Mouse (Mus musculus) layer of hippocampus, adult 8-10 months (tissue): Measurements from ENCODE around the gene Tcl1b5. TPM values are rescaled to one million over a fixed set of nuclear protein-coding genes. Genes with fewer than 3 reads are reported as not detected.
"Not testable (repeated sequence)": the region's sequence is repeated elsewhere in the genome, so short reads cannot be mapped to it uniquely, and the experiment has no call there.

Experiments used
- DNase-seq, 2 experiments: peaks; one replicate each; pipeline ENCODE4 v3.0.0; 2022; ENCODE audit warnings: low spot score in 2 of 2
- total RNA-seq, 4 experiments: library from RNA; stranded (reverse); gene quantifications; 2 replicates each; pipeline ENCODE4 v1.2.4; 2022

Gene Tcl1b5
- total RNA-seq, result not detected

DNA sequence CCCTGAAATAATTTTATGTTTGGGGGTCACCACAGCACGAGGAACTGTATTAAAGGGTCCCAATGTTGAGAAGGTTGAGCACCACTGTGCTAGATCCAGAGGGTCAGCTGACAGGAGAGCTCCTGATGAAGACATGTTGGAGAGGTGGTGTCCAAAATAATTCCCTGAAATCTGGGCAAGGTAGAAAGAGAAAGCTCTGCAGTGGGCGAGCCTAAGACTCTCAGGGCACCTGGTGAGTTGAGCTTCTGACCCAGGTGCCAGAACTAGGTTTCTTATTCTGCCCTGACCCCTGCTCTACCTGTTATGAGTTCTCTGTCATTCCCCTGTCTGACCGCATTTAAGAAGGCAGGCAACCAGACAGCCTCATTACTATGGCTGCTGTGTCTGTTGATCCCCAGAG lies at the start of gene Tcl1b5:
Gene Tcl1b5, plus strand, starts transcription at position 301 of the 400 bp plus-strand sequence.
- DNase-seq, result not testable (repeated sequence)

DNA sequence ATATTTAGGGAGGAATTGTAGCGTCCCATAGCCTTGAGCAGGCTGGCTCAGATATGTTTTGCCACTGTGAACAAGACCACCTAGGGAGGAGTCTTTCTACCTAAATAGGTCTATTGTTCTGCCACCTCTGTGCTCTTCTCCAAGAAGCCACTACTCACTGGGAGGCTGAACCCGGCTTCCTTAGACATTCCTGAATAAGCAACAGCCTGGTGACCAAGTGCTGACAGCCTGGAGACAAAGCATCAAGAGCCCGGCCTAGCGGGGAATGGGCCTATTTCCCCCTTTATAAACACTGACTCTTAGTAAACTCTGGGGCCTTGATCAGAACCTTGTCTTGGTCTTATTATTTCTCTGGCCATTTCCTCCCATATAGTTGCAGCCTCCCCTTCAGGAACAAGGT lies 49.6 kb upstream of the Tcl1b5 start:
- DNase-seq, result no peak

GRCm38 (mm10) chr12:105127607-105128006 lies 48.5 kb upstream of the Tcl1b5 start:
- DNase-seq, result no peak

- DNase-seq, result not testable (repeated sequence)
These were observed 46.5 kb upstream of the Tcl1b5 start for GRCm38 (mm10) chr12:105129494-105130205.

DNA sequence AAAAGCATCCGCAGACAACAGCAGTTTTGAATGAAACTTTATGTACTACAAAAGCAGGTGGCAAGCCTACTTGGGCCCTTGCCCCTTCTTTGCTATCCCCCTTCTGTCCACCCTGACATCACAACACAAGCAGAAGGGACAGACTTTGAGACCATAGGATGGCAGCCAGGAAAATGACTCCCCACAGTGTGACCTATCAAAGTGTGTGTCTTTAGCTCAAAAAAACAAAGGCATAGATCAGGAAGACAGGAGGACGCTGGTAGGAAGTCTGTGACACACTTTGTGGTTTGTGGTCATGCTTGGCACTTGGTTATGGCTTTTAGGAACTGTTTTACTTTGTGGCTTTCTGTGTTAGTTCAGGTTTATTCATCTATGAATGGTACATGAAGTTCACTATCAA lies 42.0 kb upstream of the Tcl1b5 start:
- not testable (repeated sequence) for DNase-seq

DNA sequence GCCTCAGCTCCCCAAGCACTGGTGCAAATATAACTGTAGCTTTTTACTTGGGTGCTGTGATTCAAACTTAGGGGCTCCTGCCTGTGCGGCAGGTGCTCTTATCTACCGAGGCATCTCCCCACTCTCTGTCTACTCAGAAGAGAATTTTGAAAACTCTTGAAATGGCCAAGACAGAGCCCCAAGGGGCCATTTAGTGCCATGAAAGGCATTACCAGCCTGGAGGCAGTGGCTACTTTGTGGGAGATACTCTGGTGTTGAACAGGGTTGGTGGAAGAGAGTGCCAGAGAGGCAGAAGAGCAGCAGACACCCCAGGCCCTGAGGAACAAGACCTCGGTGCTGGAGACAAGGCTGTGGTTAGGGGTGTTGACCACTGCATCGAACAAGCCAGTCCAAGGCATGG lies 41.3 kb upstream of the Tcl1b5 start:
- not testable (repeated sequence) for DNase-seq

DNA sequence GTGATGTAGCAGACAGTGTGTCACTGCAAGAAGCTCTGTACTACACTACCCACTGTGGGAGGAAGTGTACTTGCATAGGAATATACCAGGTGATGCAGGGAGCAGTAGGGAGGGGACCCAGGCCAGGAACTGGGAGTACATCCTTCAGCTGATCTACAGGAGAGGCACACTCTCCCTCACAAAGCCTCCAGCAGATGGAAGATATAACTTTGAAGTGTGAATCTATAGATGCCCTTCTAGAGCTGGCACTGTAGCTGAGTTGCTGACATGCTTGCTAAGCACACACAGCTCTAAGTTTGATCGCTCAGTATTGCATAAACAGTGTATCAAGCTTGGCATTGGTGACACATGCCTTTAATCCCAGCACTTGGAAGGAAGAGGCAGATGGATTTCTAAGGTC lies 38.4 kb upstream of the Tcl1b5 start:
- DNase-seq, result not testable (repeated sequence)

GRCm38 (mm10) chr12:105143096-105143495 lies 33.0 kb upstream of the Tcl1b5 start:
- DNase-seq, result no peak

GRCm38 (mm10) chr12:105144928-105145327 lies 31.2 kb upstream of the Tcl1b5 start:
- not testable (repeated sequence) for DNase-seq

DNA sequence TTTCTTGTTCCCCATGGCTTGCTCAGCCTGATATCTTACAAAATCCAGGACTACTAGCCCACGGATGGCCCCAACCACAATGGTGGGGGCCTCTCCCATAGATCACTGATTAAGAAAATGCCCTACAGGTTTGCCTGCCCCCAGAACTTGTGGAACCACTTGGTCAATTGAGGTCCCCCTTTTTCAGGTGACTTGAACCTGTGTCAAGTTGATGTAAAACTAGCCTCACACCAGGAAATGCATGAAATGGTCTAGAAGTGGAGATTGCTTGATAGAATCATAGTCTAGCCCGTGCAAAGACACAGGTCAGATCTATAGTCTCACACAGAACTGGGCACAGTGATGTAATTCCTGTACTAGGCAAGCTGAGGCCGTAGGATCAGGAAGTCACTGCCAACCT lies 30.4 kb upstream of the Tcl1b5 start, which contains the start of gene Tcl1b2:
Gene Tcl1b2, plus strand, starts transcription at position 301 of the 400 bp plus-strand sequence.
- no peak for DNase-seq

- peak in 1 of 2 experiments; percentile 5 for DNase-seq
These were observed 20.9 kb upstream of the Tcl1b5 start for GRCm38 (mm10) chr12:105155286-105155685.

- no peak for DNase-seq
These were observed 17.3 kb upstream of the Tcl1b5 start for GRCm38 (mm10) chr12:105158842-105159241.

DNA sequence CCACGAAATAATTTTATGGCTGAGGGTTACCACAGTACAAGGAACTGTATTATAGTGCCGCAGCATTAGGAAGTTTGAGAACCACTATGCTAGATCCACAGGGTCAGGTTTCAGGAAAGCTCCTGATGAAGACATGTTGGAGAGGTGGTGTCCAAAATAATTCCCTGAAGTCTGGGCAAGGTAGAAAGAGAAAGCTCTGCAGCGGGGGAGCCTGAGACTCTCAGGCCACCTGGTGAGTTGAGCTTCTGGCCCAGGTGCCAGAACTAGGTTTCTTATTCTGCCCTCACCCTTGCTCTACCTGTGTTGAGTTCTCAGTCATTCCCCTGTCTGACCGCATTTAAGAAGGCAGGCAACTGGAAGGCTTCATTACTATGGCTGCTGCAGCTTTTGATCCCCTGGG lies 16.8 kb upstream of the Tcl1b5 start, which contains the start of gene Tcl1b1:
Gene Tcl1b1, plus strand, starts transcription at position 301 of the 400 bp plus-strand sequence.
- DNase-seq, result no peak

GRCm38 (mm10) chr12:105166734-105167133 lies 9.4 kb upstream of the Tcl1b5 start:
- DNase-seq, result no peak

DNA sequence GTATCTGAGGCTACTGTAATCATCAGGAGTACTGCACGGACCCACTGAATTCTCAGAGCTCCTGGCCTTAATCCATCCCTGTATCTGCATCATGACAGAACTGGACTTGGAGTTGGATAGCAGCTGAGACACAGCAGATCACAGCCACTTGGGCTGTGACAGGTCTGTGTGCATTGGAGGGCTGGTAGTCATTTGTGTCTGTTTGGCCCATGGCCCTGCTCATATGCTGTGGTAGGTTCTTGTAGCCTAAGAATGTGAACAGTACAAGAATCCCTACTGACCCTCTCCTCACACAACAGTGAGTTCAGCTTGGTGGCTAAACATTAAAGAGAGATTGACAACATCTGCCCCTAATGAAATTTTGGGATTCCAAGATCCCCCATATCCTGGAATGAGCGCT lies 2.8 kb upstream of the Tcl1b5 start:
- DNase-seq, result no peak

DNA sequence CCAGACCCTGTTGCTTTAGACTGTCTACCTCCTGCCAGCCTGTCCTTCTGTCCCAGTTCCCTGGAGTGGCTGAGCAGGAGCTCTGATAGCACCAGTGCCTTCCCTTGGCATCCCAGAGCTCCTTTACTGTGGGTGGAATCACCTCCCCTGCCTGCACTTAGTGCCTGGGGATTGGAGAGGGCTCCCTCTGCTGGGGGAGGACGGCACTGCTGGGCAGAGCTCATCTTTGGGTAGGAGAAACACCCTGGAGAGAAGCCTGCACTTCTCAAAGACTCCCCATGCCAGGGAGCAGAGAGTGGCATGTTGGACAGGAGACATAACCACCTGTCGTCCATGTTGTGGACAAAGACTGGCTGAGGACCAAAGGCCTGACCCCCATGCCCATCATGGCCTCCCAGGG lies 1.8 kb upstream of the Tcl1b5 start:
- DNase-seq, result peak in 1 of 2 experiments; percentile 48

DNA sequence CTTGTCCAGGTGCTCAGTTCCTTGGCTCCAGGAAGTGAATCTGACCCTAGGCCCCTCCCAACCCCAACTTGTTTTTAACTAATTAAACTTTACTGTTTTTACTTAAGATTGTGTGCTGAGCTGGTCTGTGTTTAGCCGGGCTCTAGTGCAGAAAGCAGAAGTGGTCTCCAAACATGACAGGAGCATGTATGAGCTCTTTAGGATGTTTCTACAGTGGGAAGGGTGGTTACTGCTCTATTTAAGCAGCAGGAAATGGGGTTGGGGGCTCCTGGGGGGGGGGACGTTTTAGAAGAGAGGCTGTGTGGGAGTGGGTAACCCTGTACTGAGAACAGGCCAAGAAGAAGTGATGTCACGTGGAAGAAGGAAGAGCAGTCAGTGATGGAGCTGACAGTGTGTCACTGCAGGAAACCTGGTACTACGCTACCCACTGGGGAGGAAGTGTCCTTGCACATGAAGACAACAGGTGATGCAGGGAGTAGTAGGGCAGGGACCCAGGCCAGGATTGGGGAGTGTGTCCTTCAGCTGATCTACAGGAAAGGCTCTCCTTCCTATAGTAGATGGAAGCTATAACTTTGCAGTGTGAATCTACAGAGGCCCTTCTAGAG lies 5.0 kb downstream of the Tcl1b5 start:
- not testable (repeated sequence) for DNase-seq

- not testable (repeated sequence) for DNase-seq
These were observed 12.8 kb downstream of the Tcl1b5 start for GRCm38 (mm10) chr12:105188980-105189379.

DNA sequence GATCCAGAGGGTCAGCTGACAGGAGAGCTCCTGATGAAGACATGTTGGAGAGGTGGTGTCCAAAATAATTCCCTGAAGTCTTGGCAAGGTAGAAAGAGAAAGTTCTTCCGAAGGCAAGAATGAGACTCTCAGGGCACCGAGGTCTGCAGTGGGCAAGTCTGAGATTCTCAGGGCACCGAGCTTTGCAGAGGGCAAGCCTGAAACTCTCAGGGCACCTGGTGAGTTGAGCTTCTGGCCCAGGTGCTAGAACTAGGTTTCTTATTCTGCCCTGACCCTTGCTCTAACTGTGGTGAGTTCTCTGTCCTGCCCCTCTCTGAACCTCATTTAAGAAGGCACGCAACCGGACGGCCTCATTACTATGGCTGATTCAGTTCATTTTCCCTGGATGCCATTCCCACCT lies 14.6 kb downstream of the Tcl1b5 start, which contains the start of gene Tcl1b3:
Gene Tcl1b3, plus strand, starts transcription at position 301 of the 400 bp plus-strand sequence.
- DNase-seq, result not testable (repeated sequence)

DNA sequence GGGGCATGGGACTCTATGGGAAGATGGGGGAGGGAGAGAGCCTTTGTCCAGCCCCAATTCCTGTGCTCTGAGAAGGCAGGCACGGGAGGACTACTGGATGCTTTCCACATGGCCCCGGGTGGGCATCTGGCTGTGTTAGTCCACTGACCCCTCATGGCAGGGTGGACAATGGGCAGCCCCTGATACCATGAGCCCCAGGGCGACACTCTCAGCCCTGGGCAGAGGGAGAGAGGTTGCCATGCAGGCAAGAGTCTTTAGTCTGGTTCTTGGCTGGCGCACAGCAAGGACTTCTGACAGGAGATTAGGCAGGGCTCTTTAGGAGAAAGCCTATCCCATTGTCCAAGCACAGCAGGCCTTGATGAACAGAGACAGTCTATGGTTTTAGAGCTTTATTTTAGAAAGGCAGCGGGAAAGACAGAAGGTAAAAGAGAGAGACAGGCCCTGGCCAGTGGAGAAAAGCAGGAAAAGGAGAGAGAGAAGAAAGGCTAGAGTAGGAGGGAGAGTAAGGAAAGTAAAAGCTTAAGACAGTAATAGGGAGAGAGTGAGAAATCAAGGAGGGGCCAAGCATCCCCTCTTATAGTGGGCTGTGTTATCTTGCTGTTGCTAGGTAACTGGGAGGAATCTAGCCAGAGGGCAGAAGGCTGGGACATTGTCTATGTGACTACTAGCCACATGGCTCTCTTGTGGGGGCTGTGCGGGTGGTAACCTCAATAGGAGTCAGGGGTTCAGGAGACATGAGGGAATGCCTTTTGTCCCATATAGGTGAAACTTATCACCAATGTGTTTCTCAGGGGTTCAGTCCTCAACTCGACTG lies 23.7 kb downstream of the Tcl1b5 start:
- not testable (repeated sequence) for DNase-seq

DNA sequence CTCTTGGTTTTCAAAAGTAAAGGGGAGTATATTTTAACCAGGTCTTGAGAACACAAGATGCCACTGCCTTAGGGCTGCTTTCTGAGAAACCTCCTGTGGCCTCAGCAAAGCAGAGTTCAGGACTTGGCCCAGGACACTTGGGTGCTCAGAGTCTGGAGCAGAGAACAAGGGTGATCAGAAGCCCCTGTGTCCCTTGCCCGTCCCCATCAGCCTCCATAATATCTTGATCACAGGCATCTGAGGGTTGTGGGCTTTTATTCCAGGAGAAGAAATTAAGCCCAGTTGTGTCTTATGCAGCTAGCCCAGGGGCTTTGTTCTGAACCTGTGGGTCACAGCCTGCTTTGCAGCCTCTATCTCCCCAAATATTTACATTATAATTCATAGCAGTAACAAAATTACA lies 25.5 kb downstream of the Tcl1b5 start, which contains the start of gene Tcl1b4:
Gene Tcl1b4, plus strand, starts transcription at position 301 of the 400 bp plus-strand sequence.
- not testable (repeated sequence) for DNase-seq

DNA sequence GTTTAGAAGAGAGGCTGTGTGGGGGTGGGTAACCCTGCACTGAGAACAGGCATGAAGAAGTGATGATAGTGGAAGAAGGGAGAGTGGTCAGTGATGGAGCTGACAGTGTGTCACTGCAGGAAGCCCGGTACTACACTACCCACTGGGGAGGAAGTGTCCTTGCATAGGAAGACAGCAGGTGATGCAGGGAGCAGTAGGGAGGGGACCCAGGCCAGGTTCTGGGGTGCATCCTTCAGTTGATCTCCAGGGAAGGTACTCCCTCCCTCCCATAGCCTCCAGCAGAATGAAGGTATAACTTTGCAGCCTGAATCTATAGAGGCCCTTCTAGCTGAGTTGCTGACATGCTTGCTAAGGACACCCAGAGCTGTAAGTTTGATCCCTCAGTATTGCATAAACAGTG lies 30.9 kb downstream of the Tcl1b5 start:
- no peak for DNase-seq
